Mouse (Mus musculus) granulocyte monocyte progenitor cell, adult 5-6 weeks (primary cell): ENCODE results near the gene Mpp2. TPM values are rescaled to one million over a fixed set of nuclear protein-coding genes. Genes with fewer than 3 reads are reported as not detected.

ENCODE experiments used
- ATAC-seq: replicated peaks from 2 replicates; pipeline ENCODE4 v1.8.0; 2016; ENCODE audit warnings: mild to moderate bottlenecking, moderate TSS enrichment, inconsistent platforms; ENCODE audit not compliant: poor library complexity, severe bottlenecking
- total RNA-seq, 2 experiments: library from RNA; stranded (forward) in 1 of 2; stranded (reverse) in 1 of 2; fragments of 200-712, 200-1000 nt in 1 of 2; fragments of >200 nt in 1 of 2; fragmentation: Nextera tagmentation in 1 of 2; gene quantifications; 2 replicates each; pipeline ENCODE4 v1.2.3; 2014 to 2017

The Mpp2 gene
- total RNA-seq, 2 experiments from 2014 or later: not detected

GRCm38 (mm10) chr11:102015472-102015871 is 72.8 kb downstream of the Mpp2 start:
- ATAC-seq: no peak

- no peak for ATAC-seq
Observed at GRCm38 (mm10) chr11:102013201-102013600, 75.1 kb downstream of the Mpp2 start.

GRCm38 (mm10) chr11:102011510-102011909 is 76.8 kb downstream of the Mpp2 start:
- ATAC-seq: no peak

- ATAC-seq: no peak
Observed at GRCm38 (mm10) chr11:102010140-102010539, 78.2 kb downstream of the Mpp2 start.

GRCm38 (mm10) chr11:102008954-102009637 is 79.2 kb downstream of the Mpp2 start:
- no peak for ATAC-seq

- ATAC-seq: no peak
Observed at GRCm38 (mm10) chr11:102008372-102008771, 79.9 kb downstream of the Mpp2 start.

Other genes with a start within 250 kb of the Mpp2 start
- not detected in 2 replicates for gene Meox1, start 194.1 kb downstream of the Mpp2 start, total RNA-seq (2014; fragmentation: Nextera tagmentation)
- not detected in 2 replicates for gene Meox1, start 194.1 kb downstream of the Mpp2 start, total RNA-seq (2017)
- gene Sost, start 121.5 kb downstream of the Mpp2 start, total RNA-seq (2014; fragmentation: Nextera tagmentation): not detected in 2 replicates
- not detected in 2 replicates for gene Sost, start 121.5 kb downstream of the Mpp2 start, total RNA-seq (2017)
- not detected in 2 replicates for gene Cfap97d1, start 104.2 kb downstream of the Mpp2 start, total RNA-seq (2014; fragmentation: Nextera tagmentation)
- not detected in 2 replicates for gene Cfap97d1, start 104.2 kb downstream of the Mpp2 start, total RNA-seq (2017)
- 3.9 and 4.3 TPM in 2 replicates for gene Dusp3, start 101.5 kb downstream of the Mpp2 start, total RNA-seq (2014; fragmentation: Nextera tagmentation)
- gene Dusp3, start 101.5 kb downstream of the Mpp2 start, total RNA-seq (2017): 0.95 and 1.1 TPM in 2 replicates
- not detected in 2 replicates for gene Mpp3, start 60.1 kb downstream of the Mpp2 start, total RNA-seq (2014; fragmentation: Nextera tagmentation)
- not detected in 2 replicates for gene Mpp3, start 60.1 kb downstream of the Mpp2 start, total RNA-seq (2017)
- 0.26 and 1.1 TPM in 2 replicates for gene Cd300lg, start 47.0 kb downstream of the Mpp2 start, total RNA-seq (2014; fragmentation: Nextera tagmentation)
- 0.36 and 2.0 TPM in 2 replicates for gene Cd300lg, start 47.0 kb downstream of the Mpp2 start, total RNA-seq (2017)
- not detected in 2 replicates for gene Ppy, start 12.8 kb upstream of the Mpp2 start, total RNA-seq (2014; fragmentation: Nextera tagmentation)
- not detected in 2 replicates for gene Ppy, start 12.8 kb upstream of the Mpp2 start, total RNA-seq (2017)
- gene Pyy, start 19.3 kb upstream of the Mpp2 start, total RNA-seq (2014; fragmentation: Nextera tagmentation): not detected in 2 replicates
- not detected in 2 replicates for gene Pyy, start 19.3 kb upstream of the Mpp2 start, total RNA-seq (2017)
- gene Nags, start 57.0 kb upstream of the Mpp2 start, total RNA-seq (2014; fragmentation: Nextera tagmentation): not detected in 2 replicates
- 0.04 TPM in 1 of 2 replicates, not detected in the other for gene Nags, start 57.0 kb upstream of the Mpp2 start, total RNA-seq (2017)
- 11.8 and 19.4 TPM in 2 replicates for gene Tmem101, start 67.9 kb upstream of the Mpp2 start, total RNA-seq (2014; fragmentation: Nextera tagmentation)
- 14.8 and 32.0 TPM in 2 replicates for gene Tmem101, start 67.9 kb upstream of the Mpp2 start, total RNA-seq (2017)
- gene Lsm12, start 96.8 kb upstream of the Mpp2 start, total RNA-seq (2014; fragmentation: Nextera tagmentation): 109 and 123 TPM in 2 replicates
- gene Lsm12, start 96.8 kb upstream of the Mpp2 start, total RNA-seq (2017): 67.6 and 77.7 TPM in 2 replicates
- gene G6pc3, start 101.1 kb upstream of the Mpp2 start, total RNA-seq (2014; fragmentation: Nextera tagmentation): 144 TPM in 2 replicates
- 61.1 and 61.6 TPM in 2 replicates for gene G6pc3, start 101.1 kb upstream of the Mpp2 start, total RNA-seq (2017)
- gene Hdac5, start 141.7 kb upstream of the Mpp2 start, total RNA-seq (2014; fragmentation: Nextera tagmentation): 28.5 and 33.5 TPM in 2 replicates
- gene Hdac5, start 141.7 kb upstream of the Mpp2 start, total RNA-seq (2017): 15.8 and 26.3 TPM in 2 replicates
- gene BC030867, start 160.4 kb upstream of the Mpp2 start, total RNA-seq (2014; fragmentation: Nextera tagmentation): 26.7 and 28.6 TPM in 2 replicates
- gene BC030867, start 160.4 kb upstream of the Mpp2 start, total RNA-seq (2017): 5.6 and 8.6 TPM in 2 replicates
- gene Asb16, start 180.2 kb upstream of the Mpp2 start, total RNA-seq (2014; fragmentation: Nextera tagmentation): 1.1 and 3.4 TPM in 2 replicates
- 0.17 and 0.31 TPM in 2 replicates for gene Asb16, start 180.2 kb upstream of the Mpp2 start, total RNA-seq (2017)
- gene Tmub2, start 196.4 kb upstream of the Mpp2 start, total RNA-seq (2014; fragmentation: Nextera tagmentation): 22.7 and 34.6 TPM in 2 replicates
- gene Tmub2, start 196.4 kb upstream of the Mpp2 start, total RNA-seq (2017): 17.2 and 32.6 TPM in 2 replicates
- 20.0 and 28.7 TPM in 2 replicates for gene Atxn7l3, start 208.1 kb upstream of the Mpp2 start, total RNA-seq (2014; fragmentation: Nextera tagmentation)
- gene Atxn7l3, start 208.1 kb upstream of the Mpp2 start, total RNA-seq (2017): 20.0 and 27.1 TPM in 2 replicates
- 56.3 and 73.8 TPM in 2 replicates for gene Ubtf, start 231.2 kb upstream of the Mpp2 start, total RNA-seq (2014; fragmentation: Nextera tagmentation)
- gene Ubtf, start 231.2 kb upstream of the Mpp2 start, total RNA-seq (2017): 148 and 164 TPM in 2 replicates